Mouse (Mus musculus): ENCODE data around the gene D5Ertd579e. TPM values are rescaled to one million over a fixed set of nuclear protein-coding genes. Genes with fewer than 3 reads are reported as not detected.
A peak's percentile ranks its signal among the peaks of the same experiment; 100 is the strongest.

The D5Ertd579e gene
- polyA plus RNA-seq, 1 experiment from 2014 or later = 22.6 TPM

- Histone ChIP-seq H3K27me3 (ENCODE audit: control insufficient read depth, insufficient read depth, low read depth, low read length) (no peaks in the 10 kb centered on the region), H3K4me3 (ENCODE audit: low read depth, low read length) (no peak overlapping the region), H3K9ac (ENCODE audit: low read depth, low read length) (0 out of 2 replicates have a peak overlapping the region, but pooled peaks have one; percentile 21), H3K36me3 (ENCODE audit: control insufficient read depth, insufficient read depth) (no peaks in the 10 kb centered on the region), H3K4me1 (ENCODE audit: control insufficient read depth, low read depth, low read length) (peaks cover 62% of the 10 kb centered on the region), H3K9me3 (replicated peaks; ENCODE audit: control insufficient read depth, low read length) (no peaks in the 10 kb centered on the region), H3K4me2 (ENCODE audit: low read depth, low read length) (no peak overlapping the region), H3K27ac (ENCODE audit: low read length) (no peak overlapping the region; the same call in 1 of the 2 replicates)
- 72% methylated on average over 3 of the region's 3 CpGs for WGBS (ENCODE audit: insufficient replicate concordance)
- ATAC-seq (ENCODE audit: low read depth) = no peak
Observed at GRCm38 (mm10) chr5:36714832-36715231, 19.0 kb upstream of the D5Ertd579e start.

DNA sequence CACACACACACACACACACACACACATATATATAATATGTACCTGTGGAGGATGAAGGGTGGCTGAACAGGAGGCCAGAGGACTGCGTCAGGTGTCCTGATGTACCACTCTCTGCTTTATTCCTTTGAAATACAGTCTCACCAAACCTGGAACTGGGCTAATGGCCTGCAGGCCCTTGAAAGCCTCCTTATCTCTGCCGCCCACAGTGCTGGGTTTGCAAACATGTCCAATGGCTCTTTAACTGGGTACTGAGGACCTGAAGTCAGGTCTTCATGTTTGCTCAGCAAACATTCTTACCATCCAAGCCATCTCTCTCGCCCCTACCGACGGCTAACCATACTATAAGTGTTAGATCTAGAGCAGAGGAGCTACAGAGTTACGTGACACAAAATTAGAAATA, 17.9 kb upstream of the D5Ertd579e start:
- Histone ChIP-seq H3K9me3 (replicated peaks; ENCODE audit: control insufficient read depth, low read length) (no peaks in the 10 kb centered on the region), H3K27ac (ENCODE audit: low read length) (peak overlapping the region; percentile 94), H3K4me3 (ENCODE audit: low read depth, low read length) (peak overlapping the region; percentile 12; the same call in 1 of the 2 replicates), H3K4me1 (ENCODE audit: control insufficient read depth, low read depth, low read length) (peaks cover 52% of the 10 kb centered on the region), H3K36me3 (ENCODE audit: control insufficient read depth, insufficient read depth) (no peaks in the 10 kb centered on the region), H3K9ac (ENCODE audit: low read depth, low read length) (peak overlapping the region; percentile 70), H3K27me3 (ENCODE audit: control insufficient read depth, insufficient read depth, low read depth, low read length) (0 out of 2 replicates have a peak, but pooled peaks cover 4% of the 10 kb centered on the region), H3K4me2 (ENCODE audit: low read depth, low read length) (peak overlapping the region; percentile 87)
- 67% methylated on average over 6 of the region's 6 CpGs for WGBS (ENCODE audit: insufficient replicate concordance)
- peak; percentile 65 for ATAC-seq (ENCODE audit: low read depth)

DNA sequence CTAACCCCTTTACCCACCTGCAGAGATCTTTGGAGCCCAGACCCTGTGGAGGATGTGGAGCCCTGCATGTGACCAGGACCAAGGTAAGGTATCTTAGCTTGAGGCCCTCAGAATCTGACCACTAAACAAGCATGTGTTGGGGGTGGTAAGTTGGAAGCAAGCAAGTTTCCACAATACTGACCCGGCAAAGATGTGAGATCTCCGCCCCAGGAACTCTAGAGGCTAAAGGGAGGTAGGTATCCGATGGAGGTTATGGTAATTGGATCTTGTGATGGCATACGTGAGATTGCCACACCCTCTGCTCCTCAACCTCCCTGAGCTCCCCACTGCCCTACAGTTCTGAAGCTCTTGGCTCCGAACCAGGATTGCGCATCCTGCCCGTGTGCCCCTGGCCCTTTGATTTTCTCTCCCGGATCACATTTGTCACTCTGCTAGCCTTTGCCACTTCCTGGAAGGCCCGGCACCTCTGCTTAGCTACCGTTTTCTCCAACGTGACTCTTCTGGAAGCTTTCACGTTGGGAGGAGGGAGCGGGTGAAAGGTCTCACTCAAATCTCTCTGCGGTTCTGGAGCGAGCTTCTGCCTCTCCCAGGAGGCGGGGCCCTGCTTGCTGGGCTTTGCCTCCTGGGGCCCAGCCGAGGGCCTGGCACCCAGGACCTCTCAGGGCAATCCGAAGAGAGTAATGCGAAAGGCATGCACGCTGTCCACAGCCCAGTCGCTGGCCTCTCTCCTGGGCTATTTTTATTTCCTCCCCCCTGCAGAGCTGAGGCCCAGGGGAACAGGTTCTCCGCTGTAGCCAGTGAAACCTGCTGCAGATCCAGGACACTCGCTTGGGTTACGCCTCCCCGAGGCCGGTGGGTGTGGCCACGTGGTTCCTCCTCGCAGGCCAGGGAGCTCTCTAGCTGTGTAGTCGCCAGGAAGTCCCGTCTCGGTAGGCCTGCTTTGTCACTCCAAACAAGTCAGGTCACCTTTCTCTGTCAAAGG, 17.0 kb upstream of the D5Ertd579e start:
- H3K4me3 ChIP-seq (ENCODE audit: low read depth, low read length) = peak overlapping the region; percentile 67
- H3K4me1 ChIP-seq (ENCODE audit: control insufficient read depth, low read depth, low read length) = peaks cover 47% of the 10 kb centered on the region
- peak overlapping the region; percentile 70 for H3K9ac ChIP-seq (ENCODE audit: low read depth, low read length)
- peak overlapping the region; percentile 94 for H3K27ac ChIP-seq (ENCODE audit: low read length)
- WGBS (ENCODE audit: insufficient replicate concordance) = 9% methylated on average over 31 of the region's 31 CpGs
- peak; percentile 95 for ATAC-seq (ENCODE audit: low read depth)
- H3K9me3 ChIP-seq (replicated peaks; ENCODE audit: control insufficient read depth, low read length) = no peaks in the 10 kb centered on the region
- H3K4me2 ChIP-seq (ENCODE audit: low read depth, low read length) = peak overlapping the region; percentile 87
- 0 out of 2 replicates have a peak, but pooled peaks cover 4% of the 10 kb centered on the region for H3K27me3 ChIP-seq (ENCODE audit: control insufficient read depth, insufficient read depth, low read depth, low read length)
- no peaks in the 10 kb centered on the region for H3K36me3 ChIP-seq (ENCODE audit: control insufficient read depth, insufficient read depth)

GRCm38 (mm10) chr5:36711863-36712262, 16.0 kb upstream of the D5Ertd579e start:
- no peak for ATAC-seq (ENCODE audit: low read depth)
- Histone ChIP-seq H3K4me3 (ENCODE audit: low read depth, low read length) (no peak overlapping the region), H3K36me3 (ENCODE audit: control insufficient read depth, insufficient read depth) (no peaks in the 10 kb centered on the region), H3K4me1 (ENCODE audit: control insufficient read depth, low read depth, low read length) (peaks cover 40% of the 10 kb centered on the region), H3K9me3 (replicated peaks; ENCODE audit: control insufficient read depth, low read length) (no peaks in the 10 kb centered on the region), H3K9ac (ENCODE audit: low read depth, low read length) (no peak overlapping the region), H3K27me3 (ENCODE audit: control insufficient read depth, insufficient read depth, low read depth, low read length) (0 out of 2 replicates have a peak, but pooled peaks cover 4% of the 10 kb centered on the region), H3K27ac (ENCODE audit: low read length) (peak overlapping the region; percentile 8), H3K4me2 (ENCODE audit: low read depth, low read length) (no peak overlapping the region)
- WGBS (ENCODE audit: insufficient replicate concordance) = 49% methylated on average over 5 of the region's 5 CpGs

- H3K4me2 ChIP-seq (ENCODE audit: low read depth, low read length) = no peak overlapping the region
- 0 out of 2 replicates have a peak, but pooled peaks cover 4% of the 10 kb centered on the region for H3K27me3 ChIP-seq (ENCODE audit: control insufficient read depth, insufficient read depth, low read depth, low read length)
- H3K4me1 ChIP-seq (ENCODE audit: control insufficient read depth, low read depth, low read length) = peaks cover 8% of the 10 kb centered on the region
- H3K4me3 ChIP-seq (ENCODE audit: low read depth, low read length) = no peak overlapping the region
- WGBS (ENCODE audit: insufficient replicate concordance) = 58% methylated on average over 5 of the region's 5 CpGs
- H3K36me3 ChIP-seq (ENCODE audit: control insufficient read depth, insufficient read depth) = no peaks in the 10 kb centered on the region
- H3K27ac ChIP-seq (ENCODE audit: low read length) = no peak overlapping the region
- no peak overlapping the region for H3K9ac ChIP-seq (ENCODE audit: low read depth, low read length)
- H3K9me3 ChIP-seq (replicated peaks; ENCODE audit: control insufficient read depth, low read length) = no peaks in the 10 kb centered on the region
- no peak for ATAC-seq (ENCODE audit: low read depth)
Observed at GRCm38 (mm10) chr5:36705792-36706191, 10.0 kb upstream of the D5Ertd579e start.

- no peak overlapping the region for H3K9ac ChIP-seq (ENCODE audit: low read depth, low read length)
- WGBS (ENCODE audit: insufficient replicate concordance) = 61% methylated on average over 5 of the region's 5 CpGs
- H3K9me3 ChIP-seq (replicated peaks; ENCODE audit: control insufficient read depth, low read length) = no peaks in the 10 kb centered on the region
- no peak overlapping the region for H3K4me3 ChIP-seq (ENCODE audit: low read depth, low read length)
- ATAC-seq (ENCODE audit: low read depth) = no peak
- H3K4me1 ChIP-seq (ENCODE audit: control insufficient read depth, low read depth, low read length) = peaks cover 11% of the 10 kb centered on the region
- H3K27me3 ChIP-seq (ENCODE audit: control insufficient read depth, insufficient read depth, low read depth, low read length) = 0 out of 2 replicates have a peak, but pooled peaks cover 4% of the 10 kb centered on the region
- H3K36me3 ChIP-seq (ENCODE audit: control insufficient read depth, insufficient read depth) = no peaks in the 10 kb centered on the region
- no peak overlapping the region for H3K4me2 ChIP-seq (ENCODE audit: low read depth, low read length)
- H3K27ac ChIP-seq (ENCODE audit: low read length) = no peak overlapping the region
Observed at GRCm38 (mm10) chr5:36705390-36705789, 9.6 kb upstream of the D5Ertd579e start.

DNA sequence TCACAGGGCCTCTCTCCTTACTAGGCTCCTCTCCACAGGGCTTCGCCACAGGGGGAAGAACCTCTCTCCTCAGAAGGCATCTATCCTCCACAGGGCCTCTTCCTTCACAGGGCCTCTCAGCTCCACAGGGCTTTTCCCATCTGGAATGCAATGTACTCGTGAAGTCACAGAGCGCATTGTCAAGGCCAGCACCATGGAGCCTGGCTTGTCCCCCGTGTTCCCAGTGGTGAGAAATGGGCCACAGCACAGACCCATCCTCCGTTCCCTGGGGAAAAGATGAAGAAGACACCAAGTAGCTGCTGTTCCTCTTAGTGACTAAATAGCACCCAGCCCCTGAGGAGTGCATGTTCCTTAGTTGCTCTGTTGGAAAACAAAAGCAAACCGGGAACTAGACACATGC, 8.9 kb upstream of the D5Ertd579e start:
- Histone ChIP-seq H3K27me3 (ENCODE audit: control insufficient read depth, insufficient read depth, low read depth, low read length) (0 out of 2 replicates have a peak, but pooled peaks cover 4% of the 10 kb centered on the region), H3K4me2 (ENCODE audit: low read depth, low read length) (no peak overlapping the region), H3K27ac (ENCODE audit: low read length) (no peak overlapping the region), H3K4me1 (ENCODE audit: control insufficient read depth, low read depth, low read length) (peaks cover 11% of the 10 kb centered on the region), H3K9me3 (replicated peaks; ENCODE audit: control insufficient read depth, low read length) (no peaks in the 10 kb centered on the region), H3K9ac (ENCODE audit: low read depth, low read length) (no peak overlapping the region), H3K4me3 (ENCODE audit: low read depth, low read length) (no peak overlapping the region), H3K36me3 (ENCODE audit: control insufficient read depth, insufficient read depth) (no peaks in the 10 kb centered on the region)
- ATAC-seq (ENCODE audit: low read depth) = no peak
- WGBS (ENCODE audit: insufficient replicate concordance) = 67% methylated on average over 6 of the region's 6 CpGs

GRCm38 (mm10) chr5:36700939-36701620, 5.3 kb upstream of the D5Ertd579e start:
- peaks cover 33% of the 10 kb centered on the region for H3K4me1 ChIP-seq (ENCODE audit: control insufficient read depth, low read depth, low read length)
- H3K36me3 ChIP-seq (ENCODE audit: control insufficient read depth, insufficient read depth) = no peaks in the 10 kb centered on the region
- peak; percentile 52 for ATAC-seq (ENCODE audit: low read depth)
- no peaks in the 10 kb centered on the region for H3K27me3 ChIP-seq (ENCODE audit: control insufficient read depth, insufficient read depth, low read depth, low read length)
- no peak overlapping the region for H3K4me3 ChIP-seq (ENCODE audit: low read depth, low read length)
- peak overlapping the region; percentile 35 for H3K4me2 ChIP-seq (ENCODE audit: low read depth, low read length)
- H3K9me3 ChIP-seq (replicated peaks; ENCODE audit: control insufficient read depth, low read length) = no peaks in the 10 kb centered on the region
- H3K27ac ChIP-seq (ENCODE audit: low read length) = peak overlapping the region; percentile 46
- peak overlapping the region; percentile 8; the same call in 1 of the 2 replicates for H3K9ac ChIP-seq (ENCODE audit: low read depth, low read length)
- WGBS (ENCODE audit: insufficient replicate concordance) = 47% methylated on average over 6 of the region's 6 CpGs
